Mouse (Mus musculus) urinary bladder, postnatal 10 days (tissue): ENCODE measurements around the gene Cacna1a.

Experiments used
- DNase-seq: peaks from one replicate; pipeline ENCODE4 v3.0.0; 2022; ENCODE audit warnings: low spot score

Cacna1a gene

DNA sequence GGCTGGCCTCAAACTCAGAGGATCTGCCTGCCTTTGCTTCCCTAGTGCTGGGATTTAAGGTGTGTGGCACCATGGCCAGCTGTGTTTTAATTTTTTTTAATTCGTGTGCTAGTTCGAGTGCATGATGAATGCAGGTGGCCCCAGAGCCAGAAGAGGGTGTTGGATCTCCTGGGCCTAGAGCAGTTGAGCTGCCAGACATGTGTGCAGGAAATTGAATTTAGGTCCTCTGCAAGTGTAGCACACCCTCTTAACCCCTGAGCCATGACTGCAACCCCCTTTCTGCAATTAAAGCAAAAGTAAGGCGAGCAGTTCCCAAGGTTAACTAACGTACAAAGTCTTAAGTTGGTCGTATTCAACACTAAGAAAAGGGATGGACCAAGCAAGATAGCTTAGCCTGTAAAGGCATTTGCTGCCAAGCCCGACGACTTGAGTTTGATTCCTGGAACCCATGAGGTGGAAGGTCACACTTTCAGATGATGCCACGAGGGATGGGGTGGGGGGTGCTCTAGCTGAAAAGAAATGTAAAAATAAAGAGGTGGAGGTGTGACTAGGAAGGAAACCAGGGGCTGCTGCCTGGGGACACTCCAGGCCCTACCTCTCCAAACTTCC lies 249.8 kb downstream of the Cacna1a start:
- no peak for DNase-seq

- no peak for DNase-seq
Measured at GRCm38 (mm10) chr8:84638555-84639161, 250.4 kb downstream of the Cacna1a start.

GRCm38 (mm10) chr8:84639162-84640009 lies 251.1 kb downstream of the Cacna1a start:
- peak; percentile 68 for DNase-seq

GRCm38 (mm10) chr8:84640010-84640588 lies 251.9 kb downstream of the Cacna1a start:
- no peak for DNase-seq

GRCm38 (mm10) chr8:84640617-84641294 lies 252.5 kb downstream of the Cacna1a start:
- DNase-seq, result no peak

DNA sequence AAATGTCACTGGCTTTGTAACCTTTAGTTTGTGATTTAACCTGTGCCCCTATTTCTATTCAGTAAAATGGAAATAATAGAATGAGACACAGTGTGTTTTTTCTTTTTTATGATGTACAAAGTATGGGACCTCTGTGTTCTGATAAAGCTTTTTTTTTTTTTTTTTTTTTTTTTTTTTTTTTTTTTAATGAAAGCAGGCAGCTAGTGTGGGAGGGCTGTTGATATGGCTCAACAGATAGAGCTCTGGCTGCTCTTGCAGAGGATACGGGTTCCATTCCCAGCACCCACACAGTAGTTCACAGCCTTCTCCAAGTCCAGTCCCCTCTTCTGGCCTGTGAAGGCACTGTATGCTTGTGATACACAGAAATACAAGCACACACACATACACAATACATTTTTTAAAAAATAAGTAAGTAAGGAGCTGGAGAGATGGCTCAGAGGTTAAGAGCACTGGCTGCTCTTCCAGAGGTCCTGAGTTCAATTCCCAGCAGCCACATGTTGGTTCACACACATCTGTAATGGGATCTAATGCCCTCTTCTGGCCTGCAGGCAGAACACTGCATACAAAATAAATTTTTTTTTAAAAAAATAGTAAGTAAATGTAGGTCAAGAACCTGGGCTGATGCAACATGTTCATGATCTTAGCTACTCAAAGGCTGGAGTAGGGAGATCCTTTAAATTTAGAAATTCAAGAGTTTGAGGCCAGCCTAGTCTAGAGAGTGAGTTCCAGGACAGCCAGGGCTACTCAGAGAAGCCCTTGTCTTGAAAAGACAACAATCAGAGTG lies 253.5 kb downstream of the Cacna1a start:
- no peak for DNase-seq

DNA sequence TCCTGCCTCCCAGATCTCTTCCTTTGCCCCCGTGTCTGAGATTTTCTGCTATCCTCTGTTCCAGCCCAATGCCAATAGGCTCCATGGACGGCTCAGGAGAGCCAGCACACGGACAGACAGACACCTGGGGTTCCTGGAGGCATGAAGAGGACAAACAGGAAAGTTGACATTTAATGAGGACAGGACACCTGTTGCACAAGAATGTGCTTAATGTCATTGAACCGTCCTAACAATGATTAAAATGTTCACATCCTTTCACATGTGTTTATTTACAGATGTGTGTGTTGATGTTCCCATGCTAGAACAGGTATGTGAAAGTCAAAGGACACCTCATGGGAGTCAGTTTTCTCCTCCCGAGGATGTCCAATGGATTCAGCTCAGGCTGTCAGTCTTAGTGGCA lies 254.8 kb downstream of the Cacna1a start:
- DNase-seq, result no peak

GRCm38 (mm10) chr8:84646800-84647199 lies 258.6 kb downstream of the Cacna1a start:
- no peak for DNase-seq

DNA sequence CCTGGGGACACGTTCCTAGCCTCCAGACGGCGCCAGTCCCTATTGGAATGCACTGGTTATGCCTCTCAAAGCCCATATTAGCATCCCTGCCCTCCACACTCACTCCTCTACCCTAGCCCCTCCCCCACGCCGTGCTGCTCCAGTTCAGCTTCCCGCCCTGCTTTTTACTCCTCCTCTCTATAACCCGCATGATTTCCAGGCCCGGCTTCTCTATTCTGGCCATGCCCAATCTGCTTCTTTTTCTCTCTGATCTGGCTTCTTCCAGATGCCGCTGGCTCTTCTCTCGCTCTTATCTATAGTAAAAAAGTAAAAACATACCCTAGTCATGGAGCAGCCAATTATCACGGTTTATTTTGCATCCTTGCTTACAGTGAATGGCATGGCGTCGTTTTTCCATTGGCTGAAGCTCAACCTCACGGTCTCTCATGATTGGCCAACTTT lies 259.2 kb downstream of the Cacna1a start:
- no peak for DNase-seq

GRCm38 (mm10) chr8:84650213-84650612 lies 262.0 kb downstream of the Cacna1a start:
- DNase-seq, result no peak

GRCm38 (mm10) chr8:84653092-84653631 lies 264.9 kb downstream of the Cacna1a start:
- no peak for DNase-seq

- DNase-seq, result no peak
Measured at GRCm38 (mm10) chr8:84654597-84654996, 266.4 kb downstream of the Cacna1a start.

GRCm38 (mm10) chr8:84655336-84656190 lies 267.3 kb downstream of the Cacna1a start:
- DNase-seq, result no peak

- DNase-seq, result no peak
Measured at GRCm38 (mm10) chr8:84656191-84656525, 267.9 kb downstream of the Cacna1a start.

- DNase-seq, result no peak
Measured at GRCm38 (mm10) chr8:84656641-84657126, 268.4 kb downstream of the Cacna1a start.

DNA sequence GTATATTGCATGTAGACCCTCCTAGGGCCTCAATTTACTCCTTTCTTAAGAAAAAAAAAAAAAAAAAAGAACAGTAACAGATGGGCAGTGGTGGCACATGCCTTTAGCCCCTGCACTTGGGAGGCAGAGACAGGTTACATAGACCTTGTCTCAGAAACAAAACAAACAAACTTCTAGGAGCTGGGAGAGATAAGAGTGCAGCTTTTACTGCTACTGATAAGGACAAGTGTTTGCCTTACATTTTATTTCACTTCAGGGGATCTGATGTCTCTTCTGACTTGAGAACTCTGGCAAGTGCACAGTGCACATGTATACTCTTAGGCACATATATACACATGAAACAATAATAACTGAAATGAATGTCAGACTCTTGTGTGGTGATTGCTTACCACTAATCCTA lies 269.0 kb downstream of the Cacna1a start:
- DNase-seq, result no peak

DNA sequence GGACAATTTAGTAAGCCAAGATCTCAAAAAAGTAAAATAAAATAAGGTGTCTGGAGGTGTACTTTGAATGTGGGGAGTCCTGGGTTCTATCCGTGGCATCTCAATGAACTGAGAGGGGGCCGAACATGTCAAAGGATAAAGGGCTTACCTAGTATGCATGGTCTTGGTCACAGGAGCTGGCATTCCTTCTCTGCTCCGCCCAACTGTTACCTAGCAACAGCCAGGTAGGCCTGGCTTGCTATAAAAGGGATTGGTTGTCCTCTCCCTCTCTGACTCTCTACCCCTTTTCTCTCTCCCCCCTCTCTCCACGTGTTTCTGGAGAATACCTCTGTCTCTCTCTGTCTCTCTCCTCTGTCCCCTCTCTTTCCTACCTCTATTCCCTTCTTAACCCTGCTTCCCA lies 269.4 kb downstream of the Cacna1a start:
- DNase-seq, result no peak

DNA sequence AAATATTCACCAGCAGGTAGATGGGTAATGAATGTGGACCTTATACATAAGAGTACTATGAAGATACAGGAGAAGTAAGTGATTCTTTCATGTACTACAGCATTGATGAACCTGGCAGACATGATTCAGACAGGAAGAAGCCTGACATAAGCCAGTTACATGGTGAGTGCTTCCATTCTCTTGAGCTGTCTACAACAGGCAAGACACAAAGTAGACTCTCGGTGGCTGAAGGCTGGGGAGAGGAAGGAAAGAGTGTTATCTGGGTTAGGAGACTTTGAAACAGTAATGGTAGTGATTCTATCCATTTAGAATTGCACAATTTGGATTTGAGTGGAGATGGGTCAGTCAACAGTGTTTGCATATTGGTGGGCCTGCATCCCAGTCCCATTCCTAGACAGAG lies 270.7 kb downstream of the Cacna1a start:
- no peak for DNase-seq

GRCm38 (mm10) chr8:84659936-84660818 lies 271.9 kb downstream of the Cacna1a start:
- DNase-seq, result no peak
